Mouse (Mus musculus): ENCODE measurements around the gene Rnf144a.

The Rnf144a gene

DNA sequence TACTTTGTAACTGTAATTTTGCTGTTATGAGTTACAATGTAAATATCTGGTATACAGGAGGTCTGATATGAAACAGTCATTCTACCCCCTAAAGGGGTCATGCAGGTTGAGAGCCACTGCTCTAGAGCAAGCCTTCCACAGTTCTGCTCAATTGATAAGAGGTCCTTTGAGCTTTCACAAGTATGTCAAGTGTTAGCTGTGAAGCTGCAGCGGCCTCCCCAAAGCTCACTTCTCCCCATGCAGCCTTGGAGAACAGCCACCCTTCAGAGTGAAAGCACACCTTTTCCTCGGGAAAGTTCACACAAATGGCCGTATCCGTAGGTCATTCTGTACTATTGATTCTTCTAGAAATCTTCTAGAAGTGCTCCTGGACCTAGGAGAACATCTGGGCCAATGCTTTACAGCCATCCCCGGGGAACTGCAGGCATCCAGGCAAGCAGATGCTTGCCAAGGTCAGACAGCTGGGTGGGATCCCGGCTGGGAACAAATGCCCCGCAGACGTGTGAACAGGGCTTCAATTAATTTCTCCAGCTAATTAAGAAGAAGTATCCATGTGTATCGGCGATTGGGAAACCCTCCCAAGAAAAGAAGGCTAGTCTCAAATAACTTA is 3.1 kb downstream of the Rnf144a start:
- in situ Hi-C loops (cut with MboI; ENCODE audit: low sequenced_read_pairs) = no loop called here

DNA sequence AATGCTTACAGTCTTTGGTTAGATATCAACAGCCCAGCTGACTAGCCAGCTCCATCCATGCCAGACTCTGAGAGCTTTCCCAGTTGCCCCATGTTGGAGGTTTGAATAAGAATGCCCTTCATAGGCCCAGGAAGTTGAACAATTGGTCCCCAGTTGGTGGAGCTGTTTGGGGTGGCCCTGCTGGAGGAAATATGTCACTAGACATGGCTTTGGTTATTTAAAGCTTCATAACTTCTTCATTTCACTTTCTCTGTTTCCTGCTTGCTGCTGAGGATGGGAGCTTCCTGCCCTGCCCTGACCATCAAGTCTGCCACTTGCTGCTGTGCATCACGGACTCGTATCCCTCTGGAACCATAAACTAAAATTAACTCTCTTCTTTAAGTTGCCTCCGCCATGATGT is 4.6 kb downstream of the Rnf144a start:
- in situ Hi-C loops (cut with MboI; ENCODE audit: low sequenced_read_pairs) = no loop called here

DNA sequence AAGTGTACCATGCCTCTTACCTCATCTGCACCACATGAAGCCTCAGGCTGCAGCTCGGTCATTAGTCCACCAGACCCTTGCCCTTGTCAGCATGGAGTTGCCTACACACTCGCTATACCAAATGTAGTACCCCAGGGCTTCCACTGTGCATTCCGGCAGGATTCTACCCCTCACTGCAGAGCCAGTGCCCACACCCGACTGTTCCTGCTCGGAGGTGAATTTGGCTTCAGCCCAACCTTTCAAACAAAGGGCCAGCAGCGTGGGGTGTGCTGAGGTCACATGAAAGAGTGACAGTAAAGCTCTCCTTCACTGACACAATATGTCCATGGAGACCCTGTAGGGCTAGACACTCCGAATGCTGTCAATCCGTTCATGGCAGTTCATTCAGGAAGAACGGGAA is 6.3 kb downstream of the Rnf144a start:
- in situ Hi-C loops (cut with MboI; ENCODE audit: low sequenced_read_pairs) = no loop called here

DNA sequence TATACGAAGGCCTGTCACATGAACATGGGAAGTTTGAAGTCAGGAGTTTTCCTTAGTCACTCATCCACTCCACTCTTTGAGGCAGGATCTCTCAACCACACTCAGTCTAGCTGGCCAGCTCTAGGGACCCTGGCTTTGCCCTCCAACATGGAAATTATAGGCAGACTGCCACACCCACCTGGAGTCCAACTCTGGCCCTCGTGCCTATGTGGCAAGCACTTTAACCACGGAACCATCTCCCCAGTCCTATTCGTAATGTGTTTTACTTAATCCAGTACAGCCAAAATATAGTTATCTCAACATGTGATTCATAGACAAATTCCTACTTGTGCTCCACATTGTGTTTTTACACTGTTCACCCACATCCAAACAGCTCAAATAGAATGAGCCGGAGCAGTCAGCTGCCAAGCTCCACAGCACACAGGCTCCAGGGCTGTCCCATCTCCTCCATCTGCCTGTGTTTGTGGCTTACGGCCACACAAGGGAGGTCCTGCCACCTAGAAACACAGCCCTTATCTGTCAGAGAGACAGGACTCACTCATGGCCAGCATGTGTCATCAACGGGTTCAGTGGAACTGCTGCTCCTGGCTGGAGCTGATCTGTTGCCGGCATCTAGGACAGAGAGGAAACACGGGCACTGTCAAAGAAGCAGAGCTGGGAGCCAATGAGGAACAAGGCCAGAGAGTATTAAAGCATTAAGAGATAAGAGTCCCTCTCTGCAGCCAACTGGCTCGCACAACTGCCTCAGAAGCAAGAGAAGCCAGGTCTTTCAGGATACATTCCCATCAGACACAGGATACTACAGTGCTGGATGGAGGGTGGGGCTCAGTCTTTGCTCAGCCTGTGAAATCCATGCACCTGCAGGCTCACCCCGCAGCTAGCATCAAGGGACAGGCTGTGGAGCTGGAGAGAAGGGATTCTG is 10.0 kb downstream of the Rnf144a start:
- in situ Hi-C loops (cut with MboI; ENCODE audit: low sequenced_read_pairs) = no loop called here

DNA sequence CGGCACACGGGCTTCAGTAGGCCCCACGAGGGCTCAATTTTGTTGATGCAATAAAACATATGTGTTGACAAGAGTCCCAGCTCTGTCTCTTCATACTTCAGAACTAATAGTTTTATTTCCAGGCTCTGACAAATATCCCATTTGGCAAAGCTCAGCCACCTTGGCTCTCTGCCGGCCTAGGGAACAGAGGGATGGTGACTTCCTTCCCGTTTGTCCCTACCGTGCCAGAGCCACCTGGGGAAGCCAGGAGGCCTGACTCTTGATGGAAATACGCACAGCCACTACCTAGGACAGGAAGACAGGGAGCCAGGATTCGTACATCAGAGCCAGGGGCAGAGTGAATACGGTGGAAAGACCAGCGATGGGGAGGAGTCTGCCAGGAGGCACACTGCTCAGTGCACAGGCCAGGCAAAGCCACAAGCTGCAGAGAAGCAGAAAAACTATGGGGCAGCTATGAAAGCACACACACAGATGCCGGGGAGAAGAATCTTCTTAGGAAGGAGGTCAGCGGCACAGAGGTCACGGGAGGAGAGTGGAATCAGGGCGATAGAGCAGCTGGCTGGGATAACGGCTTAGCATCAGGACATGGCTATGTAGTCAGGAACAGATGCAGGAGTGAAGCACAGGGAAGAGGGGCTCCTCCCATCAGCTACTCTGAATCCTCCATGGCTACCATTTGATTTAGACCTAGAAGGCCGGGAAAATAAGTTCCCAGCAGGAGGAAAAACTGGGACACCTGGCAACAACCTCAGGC is 11.5 kb downstream of the Rnf144a start:
- in situ Hi-C loops (cut with MboI; ENCODE audit: low sequenced_read_pairs) = no loop called here

DNA sequence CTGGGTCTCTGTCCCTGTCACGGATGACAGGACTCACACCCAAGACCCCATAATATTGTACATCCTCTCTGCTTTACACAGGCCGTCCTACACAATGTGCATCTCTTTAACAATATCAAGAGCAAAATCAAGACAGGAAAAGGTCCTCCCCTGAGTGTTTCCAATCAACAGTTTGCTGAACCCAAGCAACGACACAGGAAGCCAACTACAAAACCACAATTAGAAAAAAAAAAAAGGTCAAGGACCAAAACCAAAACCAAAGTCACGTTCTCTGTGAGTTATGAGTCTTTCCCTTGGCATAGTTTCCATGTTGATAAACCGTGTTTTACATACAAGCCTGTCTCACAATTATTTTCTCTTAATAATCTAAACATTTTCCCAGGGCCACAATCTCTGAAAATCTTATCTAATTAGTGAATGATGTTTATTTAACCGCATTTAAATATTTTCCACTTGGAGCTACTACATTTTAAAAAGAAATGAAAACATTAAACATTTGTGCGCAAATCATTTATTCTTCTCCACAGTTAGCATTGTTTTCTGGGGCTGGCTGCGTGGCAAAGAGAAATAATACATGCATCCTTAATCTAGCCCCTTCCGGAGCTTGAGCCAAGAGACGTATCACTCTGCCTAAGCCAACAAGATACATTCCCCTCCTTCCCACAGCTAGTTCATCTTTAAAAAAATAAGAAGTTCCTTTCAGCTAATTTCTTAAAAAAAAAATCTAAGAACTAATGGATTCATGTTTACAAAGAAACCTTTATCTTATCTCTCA is 13.2 kb downstream of the Rnf144a start:
- in situ Hi-C loops (cut with MboI; ENCODE audit: low sequenced_read_pairs) = no loop called here

DNA sequence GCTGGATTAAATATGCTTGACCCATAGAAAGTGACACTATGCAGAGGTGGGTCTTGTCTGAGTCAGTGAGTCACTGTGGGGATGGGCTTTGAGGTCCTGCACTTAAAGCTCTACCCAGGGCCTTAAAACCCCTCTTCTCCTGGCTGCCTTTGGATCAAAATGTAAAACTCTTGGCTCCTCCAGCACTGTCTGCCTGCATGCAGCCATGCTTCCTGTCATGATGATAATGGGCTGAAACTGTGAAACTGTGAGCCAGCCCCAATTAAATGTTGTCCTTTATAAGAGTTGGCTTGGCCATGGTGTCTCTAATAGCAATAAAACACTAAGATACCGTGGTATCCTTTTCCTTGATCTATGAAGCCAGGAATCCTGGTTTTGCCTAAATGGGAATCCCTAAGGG is 13.8 kb downstream of the Rnf144a start:
- in situ Hi-C loops (cut with MboI; ENCODE audit: low sequenced_read_pairs) = no loop called here

DNA sequence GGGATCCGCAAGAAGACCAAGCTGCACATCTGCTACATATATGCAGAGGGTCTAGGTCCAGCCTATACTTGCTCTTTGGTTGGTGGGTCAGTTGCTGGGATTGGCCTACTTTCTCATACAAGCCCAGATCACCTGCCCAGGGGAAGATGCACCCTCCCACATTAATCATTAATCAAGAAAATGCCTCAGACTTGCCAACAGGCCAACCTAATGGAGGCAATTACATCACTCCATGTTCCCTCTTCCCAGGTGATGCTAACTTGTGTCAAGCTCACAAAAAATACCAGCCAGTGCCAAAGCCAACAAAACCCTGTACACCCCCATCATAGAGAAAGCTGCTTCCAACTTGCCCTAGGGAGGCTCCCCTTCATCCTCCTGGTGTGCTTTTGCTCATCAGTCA is 14.3 kb downstream of the Rnf144a start:
- in situ Hi-C loops (cut with MboI; ENCODE audit: low sequenced_read_pairs) = no loop called here

DNA sequence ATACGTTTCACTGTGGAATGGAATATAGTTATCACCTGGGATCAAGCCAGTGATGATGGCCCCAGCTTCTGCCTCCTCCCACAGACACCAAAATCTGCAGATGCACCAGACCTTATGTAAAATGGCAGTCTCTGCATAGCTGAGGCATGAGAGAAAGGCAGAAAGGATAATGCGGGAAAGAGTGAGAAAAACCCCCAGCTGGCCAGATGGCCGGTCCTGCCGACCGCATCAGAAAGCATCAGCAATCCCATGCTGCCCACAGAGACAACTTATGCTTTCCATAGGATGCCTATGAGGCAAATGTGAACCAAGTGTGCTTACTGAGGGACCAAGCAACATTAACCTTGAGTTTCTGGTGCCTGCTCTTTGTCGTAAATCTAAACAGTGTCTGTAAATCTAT is 15.7 kb downstream of the Rnf144a start:
- in situ Hi-C loops (cut with MboI; ENCODE audit: low sequenced_read_pairs) = no loop called here

DNA sequence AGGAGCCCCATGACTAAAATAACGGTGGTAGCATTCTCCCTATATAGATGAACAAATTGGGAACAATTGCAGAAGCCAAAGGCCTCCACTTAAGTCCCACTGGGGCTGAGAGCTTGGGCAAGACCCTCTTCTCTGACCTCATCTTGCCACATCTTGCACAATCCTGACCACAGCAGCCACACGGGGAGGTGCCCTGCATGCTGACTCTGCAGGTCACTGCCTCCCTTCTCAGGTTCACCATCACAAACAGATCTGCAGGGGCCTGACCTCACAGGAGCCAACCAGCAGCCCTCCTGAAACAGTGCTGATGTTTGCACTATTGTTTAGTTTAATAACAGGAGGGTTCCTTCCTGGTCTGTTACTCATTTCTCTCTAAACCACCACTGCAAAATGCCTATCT is 16.5 kb downstream of the Rnf144a start:
- in situ Hi-C loops (cut with MboI; ENCODE audit: low sequenced_read_pairs) = no loop called here

DNA sequence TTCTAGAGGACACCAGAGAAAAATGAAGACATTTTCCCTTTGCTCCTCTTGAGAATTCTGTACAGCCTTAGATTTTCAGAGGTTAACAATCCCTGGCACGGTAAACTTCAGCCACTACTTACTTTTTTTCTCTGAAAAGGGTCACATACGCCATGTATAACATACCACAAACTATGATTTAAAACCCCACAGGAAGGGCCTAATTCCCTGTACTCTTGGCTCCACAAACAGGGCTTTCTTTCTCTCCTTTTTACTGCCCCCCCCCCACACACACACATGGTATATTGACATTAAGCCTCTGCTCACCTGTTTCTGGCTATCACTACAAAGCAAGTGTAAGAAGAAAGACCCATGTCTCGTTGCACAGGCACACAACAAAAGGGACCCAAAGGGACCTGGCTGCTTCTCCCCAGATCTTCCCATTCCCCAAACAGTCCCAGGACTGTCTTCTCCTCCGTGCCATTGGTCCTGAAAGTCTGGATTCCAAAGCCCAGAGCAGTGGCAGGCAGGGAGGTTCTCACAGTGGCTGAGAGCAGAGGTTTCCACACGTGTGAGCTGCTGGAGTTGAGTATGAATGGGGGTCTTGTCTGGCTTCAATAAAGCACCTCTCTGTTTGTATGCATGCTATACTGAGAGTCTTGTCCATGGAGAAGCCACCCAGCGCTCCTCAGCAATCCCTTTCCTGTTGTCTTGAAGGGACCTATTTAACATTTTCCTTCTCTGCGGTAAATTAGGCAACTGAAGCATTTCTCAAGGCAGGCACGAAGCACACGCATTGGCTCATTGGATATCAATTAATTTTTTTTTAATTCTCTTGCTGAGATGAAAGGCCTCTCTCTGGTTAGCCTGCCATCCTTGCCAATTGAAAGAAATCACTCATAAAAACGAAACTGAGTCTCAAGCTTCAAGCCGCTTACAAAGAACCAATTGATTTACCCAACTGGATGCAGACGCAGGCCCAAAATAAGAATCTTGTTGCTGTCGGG is 20.3 kb downstream of the Rnf144a start:
- in situ Hi-C loops (cut with MboI; ENCODE audit: low sequenced_read_pairs) = no loop called here

DNA sequence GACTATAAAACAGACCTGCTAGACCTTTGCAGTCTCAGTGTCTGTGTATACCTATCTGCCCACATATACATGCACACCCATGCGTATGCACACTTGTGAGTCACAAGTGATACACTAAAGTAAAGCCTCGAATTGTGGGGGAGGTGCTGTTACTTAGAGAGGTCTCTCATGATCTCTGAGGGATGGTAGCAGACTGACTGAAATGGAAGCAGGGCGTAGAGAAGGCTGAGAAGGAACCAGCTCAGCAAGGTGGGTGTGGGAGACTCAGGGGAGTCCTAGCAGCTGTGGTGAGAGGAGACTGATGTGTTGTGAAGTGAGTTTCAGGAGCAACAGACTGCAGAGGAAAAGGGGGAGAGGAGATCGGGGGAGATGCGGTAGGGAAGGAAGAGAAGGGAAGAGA is 21.8 kb downstream of the Rnf144a start:
- in situ Hi-C loops (cut with MboI; ENCODE audit: low sequenced_read_pairs) = no loop called here

DNA sequence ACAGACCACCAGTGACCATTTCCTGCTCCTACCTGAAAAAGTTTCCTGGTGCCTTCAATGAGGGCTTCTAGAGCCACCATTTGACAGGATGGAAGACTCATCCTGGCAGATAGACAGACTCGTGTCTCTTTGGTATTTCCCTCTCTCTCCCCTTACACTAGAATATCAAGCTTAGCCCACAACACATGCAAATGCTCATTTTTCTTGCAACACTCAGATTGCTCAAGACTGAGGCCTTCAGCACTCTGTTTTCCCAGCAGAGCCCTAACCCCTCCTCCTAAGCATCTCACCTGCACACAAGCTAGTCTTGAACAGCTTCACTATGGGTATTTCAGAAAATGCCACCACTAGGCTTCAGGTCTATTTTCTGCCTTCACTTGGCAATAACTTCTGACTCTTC is 23.9 kb downstream of the Rnf144a start:
- in situ Hi-C loops (cut with MboI; ENCODE audit: low sequenced_read_pairs) = no loop called here

DNA sequence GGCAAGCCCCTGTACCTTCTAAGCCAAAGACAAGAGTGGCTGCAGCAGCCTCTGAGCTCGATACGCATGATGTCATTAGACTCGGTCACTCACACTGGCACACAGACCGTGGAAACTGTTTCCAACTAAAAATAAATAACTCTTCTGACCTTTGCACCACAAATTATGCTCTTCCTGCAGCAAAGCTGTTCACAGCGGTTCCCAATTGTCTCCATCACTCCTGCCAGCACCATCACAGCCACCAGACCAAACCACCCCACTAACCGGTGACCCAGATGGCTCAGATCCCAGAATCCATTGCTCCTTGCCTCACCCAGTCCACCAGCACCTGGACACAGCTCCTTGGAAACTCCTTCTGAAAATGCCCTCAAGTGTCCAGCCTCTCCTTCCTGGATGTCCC is 27.5 kb downstream of the Rnf144a start:
- in situ Hi-C loops (cut with MboI; ENCODE audit: low sequenced_read_pairs) = no loop called here

DNA sequence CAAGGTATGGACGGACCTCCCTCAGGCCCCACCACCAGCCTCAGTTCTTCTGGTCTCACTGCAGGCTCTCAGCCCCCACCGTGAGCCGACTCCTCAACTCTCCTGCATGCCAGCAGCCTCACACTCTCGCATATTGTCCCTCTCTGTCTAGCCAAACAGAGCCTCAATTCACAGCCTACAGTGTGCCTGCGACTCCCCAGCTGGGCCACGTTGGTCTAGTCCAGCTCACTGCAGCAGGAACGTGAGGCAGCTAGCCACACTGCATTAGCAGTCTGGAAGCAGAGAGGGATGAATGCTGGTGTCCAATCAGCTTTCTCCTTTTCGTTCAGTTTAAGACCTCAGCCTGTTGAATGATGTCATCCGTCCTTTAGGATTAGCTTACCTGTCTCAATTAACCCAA is 28.1 kb downstream of the Rnf144a start:
- in situ Hi-C loops (cut with MboI; ENCODE audit: low sequenced_read_pairs) = no loop called here

DNA sequence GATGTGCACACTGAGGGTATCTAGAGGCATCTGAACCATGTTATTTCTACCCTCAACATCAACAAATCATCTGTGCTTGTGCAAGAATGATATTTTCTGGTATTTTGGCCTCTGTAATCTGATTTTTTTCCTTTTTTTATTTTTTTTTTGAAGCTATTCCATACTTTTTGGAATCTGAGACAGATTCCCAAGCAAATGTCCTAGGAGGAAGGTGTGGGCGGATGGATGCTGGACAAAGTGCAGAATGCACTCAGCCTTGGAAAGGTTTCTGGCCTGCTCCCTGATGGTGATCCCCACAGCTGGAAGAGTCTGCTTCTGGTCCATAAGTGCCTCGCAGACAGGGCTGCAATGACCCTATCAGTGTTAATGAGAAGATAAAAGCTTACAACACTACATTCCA is 28.9 kb downstream of the Rnf144a start:
- in situ Hi-C loops (cut with MboI; ENCODE audit: low sequenced_read_pairs) = no loop called here

DNA sequence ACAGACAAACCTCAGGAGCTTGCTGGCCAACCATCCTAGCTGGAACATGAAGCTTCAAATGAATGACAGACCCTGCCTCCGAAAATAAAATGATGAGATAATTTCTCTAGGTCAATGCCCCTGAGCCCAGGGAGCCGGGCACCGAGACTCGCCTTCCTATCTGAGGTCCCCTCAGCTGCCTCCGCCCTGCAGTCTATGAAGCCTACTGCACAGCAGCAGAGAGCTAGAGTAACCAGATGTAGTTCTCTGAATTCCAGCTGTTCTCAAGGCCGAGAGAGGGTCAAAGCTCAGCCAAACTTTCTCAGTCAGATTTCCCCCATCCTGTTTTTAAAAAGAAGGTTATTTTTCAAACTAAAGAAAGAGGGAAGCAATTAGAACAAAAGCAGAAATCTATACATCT is 29.3 kb downstream of the Rnf144a start:
- in situ Hi-C loops (cut with MboI; ENCODE audit: low sequenced_read_pairs) = no loop called here

DNA sequence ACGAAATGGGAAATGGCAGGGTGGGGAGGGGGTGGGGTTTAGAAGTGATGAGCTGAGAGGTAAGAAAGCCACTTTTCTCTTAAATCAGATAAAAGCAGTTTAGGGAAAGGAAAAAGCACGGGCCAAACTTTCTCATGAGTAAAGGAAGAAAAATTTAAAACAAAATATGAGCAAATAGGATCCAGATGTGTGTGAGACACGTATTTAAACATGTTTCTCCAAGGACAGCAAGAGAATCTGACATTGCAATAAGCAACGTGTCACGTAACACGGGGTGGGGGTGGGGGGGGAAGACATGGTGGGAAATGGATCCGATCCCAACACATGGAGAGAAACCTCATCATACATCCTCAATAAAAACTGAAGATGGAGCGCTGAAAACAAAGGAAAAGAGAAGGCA is 33.3 kb downstream of the Rnf144a start:
- in situ Hi-C loops (cut with MboI; ENCODE audit: low sequenced_read_pairs) = no loop called here

DNA sequence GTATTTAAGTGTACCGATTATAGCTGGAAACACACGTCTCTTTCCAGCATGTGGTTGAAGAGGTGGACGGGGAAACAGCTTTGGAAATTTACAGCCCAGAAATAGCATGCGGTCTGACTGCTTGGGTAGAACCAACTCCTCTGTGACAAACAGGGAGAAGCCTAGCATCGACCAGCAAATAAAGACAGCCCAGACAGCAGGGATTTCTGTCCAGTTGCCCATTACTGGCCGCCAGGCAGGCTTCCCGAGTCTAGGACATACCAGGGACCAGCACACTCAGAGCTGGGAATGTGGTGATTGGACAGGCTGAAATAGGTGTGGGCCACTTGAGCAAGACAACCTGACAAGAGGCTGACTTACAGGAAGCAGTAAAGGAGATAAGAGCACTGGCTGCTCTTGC is 35.3 kb downstream of the Rnf144a start:
- in situ Hi-C loops (cut with MboI; ENCODE audit: low sequenced_read_pairs) = no loop called here

DNA sequence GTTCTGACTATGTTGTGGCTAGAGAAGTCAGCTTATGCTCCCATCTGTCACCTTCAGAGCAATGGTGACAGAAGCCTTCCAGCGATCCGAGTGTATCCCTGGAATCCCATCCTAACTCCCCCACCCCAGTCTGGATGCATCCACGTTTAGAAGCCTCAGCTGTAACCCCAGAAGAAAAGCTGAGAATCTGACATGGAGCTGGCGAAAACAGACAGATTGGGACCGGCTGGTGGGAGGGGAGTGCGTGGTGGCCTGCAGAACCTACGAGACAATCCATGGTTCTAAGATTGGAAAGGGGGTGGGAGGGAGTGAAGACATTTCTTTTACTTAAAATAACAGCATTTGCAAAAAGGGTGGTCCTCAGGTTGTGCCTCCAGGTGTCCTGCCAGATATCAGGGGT is 37.4 kb downstream of the Rnf144a start:
- in situ Hi-C loops (cut with MboI; ENCODE audit: low sequenced_read_pairs) = no loop called here

All from CH12F3 (cell line).